Mouse (Mus musculus) limb, embryonic 11.5 days (tissue): ENCODE results near the gene Gm21891. TPM values are rescaled to one million over a fixed set of nuclear protein-coding genes. Genes with fewer than 3 reads are reported as not detected.
"Not testable (repeated sequence)": the region's sequence is repeated elsewhere in the genome, so short reads cannot be mapped to it uniquely, and the experiment has no call there.

Experiments
- ATAC-seq: fragments of 200-750 bp; cut with Nextera tagmentation; 2 replicates; pipeline ENCODE4 v1.8.0; 2017; ENCODE audit warnings: low read depth; ENCODE audit not compliant: insufficient number of reproducible peaks, low FRiP score, low TSS enrichment
- DNase-seq: peaks from one replicate; pipeline ENCODE4 v3.0.0-alpha.2; 2015; ENCODE audit warnings: low spot score
- H3K27ac ChIP-seq: fragments of 300-500 bp; sonication (generic); replicated peaks from 2 replicates; pipeline ENCODE4 v1.5.1; 2014; ENCODE audit warnings: low read depth, mild to moderate bottlenecking, low read length
- H3K27me3 ChIP-seq: fragments of 300-500 bp; sonication (generic); 2 replicates; pipeline ENCODE4 v1.6.1; 2014; ENCODE audit warnings: mild to moderate bottlenecking, low read length, mixed read lengths; ENCODE audit not compliant: control insufficient read depth, insufficient read depth
- H3K36me3 ChIP-seq: fragments of 300-500 bp; sonication (generic); 2 replicates; pipeline ENCODE4 v1.6.1; 2014; ENCODE audit warnings: mild to moderate bottlenecking, low read length, moderate library complexity, mixed read lengths; ENCODE audit not compliant: control insufficient read depth, insufficient read depth
- H3K4me1 ChIP-seq: fragments of 300-500 bp; sonication (generic); 2 replicates; pipeline ENCODE4 v1.6.1; 2014; ENCODE audit warnings: low read length, mixed read lengths; ENCODE audit not compliant: control insufficient read depth, insufficient read depth
- H3K4me2 ChIP-seq: fragments of 300-500 bp; sonication (generic); 2 replicates; pipeline ENCODE4 v1.6.1; 2014; ENCODE audit warnings: low read depth, mild to moderate bottlenecking, moderate library complexity; ENCODE audit not compliant: severe bottlenecking
- H3K4me3 ChIP-seq: fragments of 300-500 bp; sonication (generic); 2 replicates; pipeline ENCODE4 v1.5.1; 2014; ENCODE audit warnings: low read depth, low read length
- H3K9ac ChIP-seq: fragments of 300-500 bp; sonication (generic); 2 replicates; pipeline ENCODE4 v1.6.1; 2014; ENCODE audit warnings: mild to moderate bottlenecking, low read length
- H3K9me3 ChIP-seq: fragments of 300-500 bp; sonication (generic); 2 replicates; pipeline ENCODE4 v1.6.1; 2016; ENCODE audit warnings: low read length; ENCODE audit not compliant: control insufficient read depth
- WGBS: fragments of 180-500 bp; shearing (Covaris S2); extraction: QIAGEN DNeasy Blood & Tissue Kit; methylation state at CpG from one replicate; pipeline ENCODE4 v1.1.7; 2014; 5-methylcytosine and 5-hydroxymethylcytosine counted together
- polyA plus RNA-seq: library from polyadenylated mRNA; unstranded; fragments of >200 nt; fragmentation: Nextera tagmentation; extraction: Ambion mirVana; gene quantifications from 2 replicates; pipeline ENCODE4 v1.2.1, GENCODE M21; 2014

Gene Gm21891
- not detected in 2 replicates for polyA plus RNA-seq

- H3K36me3 ChIP-seq, H3K4me3 ChIP-seq, ATAC-seq, H3K9me3 ChIP-seq, H3K4me1 ChIP-seq, DNase-seq, H3K27me3 ChIP-seq, H3K4me2 ChIP-seq, H3K27ac ChIP-seq, H3K9ac ChIP-seq: not testable (repeated sequence)
- WGBS, result no CpG with 5 or more reads among the region's 3 CpGs
Measured at GRCm38 (mm10) chrY:13133392-13133791, at the start of gene Gm21891. TSS of gene Gm21891 (minus strand) at chrY:13133492.

- not testable (repeated sequence) for H3K27ac ChIP-seq, H3K27me3 ChIP-seq, ATAC-seq, H3K36me3 ChIP-seq, H3K4me1 ChIP-seq, H3K9me3 ChIP-seq, DNase-seq, H3K9ac ChIP-seq, H3K4me3 ChIP-seq, H3K4me2 ChIP-seq
Measured at GRCm38 (mm10) chrY:13161668-13162067, 28.4 kb upstream of the Gm21891 start, which contains the start of gene Gm21425. TSS of gene Gm21425 (plus strand) at chrY:13161968.

Other genes starting within 250 kb of the Gm21891 start
- not detected in 2 replicates for gene Gm20807, start 90.6 kb downstream of the Gm21891 start, polyA plus RNA-seq
- gene Gm21425, start 28.5 kb upstream of the Gm21891 start, polyA plus RNA-seq, result not detected in 2 replicates
- not detected in 2 replicates for gene Gm21828, start 90.4 kb upstream of the Gm21891 start, polyA plus RNA-seq
- gene Gm21440, start 118.9 kb upstream of the Gm21891 start, polyA plus RNA-seq, result not detected in 2 replicates
- not detected in 2 replicates for gene Gm21454, start 119.0 kb upstream of the Gm21891 start, polyA plus RNA-seq
- not detected in 2 replicates for gene Gm21725, start 215.6 kb upstream of the Gm21891 start, polyA plus RNA-seq